Mouse (Mus musculus) gastrocnemius, postnatal 4 days (tissue): Measurements from ENCODE around the gene Ctnnbip1. TPM values are rescaled to one million over a fixed set of nuclear protein-coding genes. Genes with fewer than 3 reads are reported as not detected.

ENCODE experiments used
- DNase-seq, 2 experiments: peaks; one replicate each; pipeline ENCODE4 v3.0.0; 2021 to 2022; ENCODE audit warnings: low spot score in 2 of 2, mixed read lengths in 2 of 2
- total RNA-seq, 2 experiments: library from RNA; stranded (reverse); gene quantifications; 2 replicates each; pipeline ENCODE4 v1.2.3; 2021

The Ctnnbip1 gene
- total RNA-seq, 2 experiments from 2014 or later = 93.5 to 100 TPM

DNA sequence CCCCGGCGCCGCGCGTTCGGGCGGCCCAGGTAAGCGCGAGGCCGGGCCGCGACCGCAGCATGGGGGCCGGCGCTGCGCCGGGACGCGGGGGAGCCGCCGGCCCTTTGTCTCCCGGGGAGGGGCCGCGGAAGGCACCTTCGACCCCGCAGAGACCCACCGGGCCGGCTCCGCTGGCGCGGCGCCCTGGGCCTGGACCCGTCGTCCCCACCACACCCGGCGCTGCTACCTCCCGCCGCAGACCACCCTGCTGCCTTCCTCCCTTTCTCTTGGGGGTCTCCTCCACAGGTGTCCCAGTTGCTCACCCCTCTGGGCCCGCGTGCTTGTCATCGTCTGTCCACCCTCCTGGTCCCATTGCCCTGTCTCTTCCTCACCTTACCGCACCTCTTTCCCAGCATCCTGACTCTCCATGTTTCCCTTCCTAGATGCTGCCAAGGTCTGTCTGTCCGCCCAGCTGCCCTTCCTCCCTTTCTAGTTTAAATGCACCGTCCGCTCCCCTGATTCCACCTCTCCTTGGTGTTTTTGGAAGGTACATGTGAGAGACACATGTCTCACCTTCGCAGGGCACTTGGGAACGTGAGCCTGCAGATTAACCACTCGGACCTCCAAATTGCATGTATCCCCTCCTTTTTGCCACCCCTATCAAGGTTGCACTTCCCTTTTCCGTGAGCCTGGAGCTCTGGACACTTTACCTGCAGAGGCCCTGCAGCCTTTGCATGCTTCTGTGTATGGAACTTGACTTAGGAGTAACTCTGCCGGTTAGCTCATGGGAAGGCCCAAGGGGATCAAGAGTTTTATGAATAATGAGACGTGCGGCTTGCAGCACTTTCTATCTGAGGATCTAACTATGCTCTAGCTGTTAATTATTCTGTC, 550 bp downstream of the Ctnnbip1 start:
- peak in 1 of 2 experiments; percentile 19 for DNase-seq

DNA sequence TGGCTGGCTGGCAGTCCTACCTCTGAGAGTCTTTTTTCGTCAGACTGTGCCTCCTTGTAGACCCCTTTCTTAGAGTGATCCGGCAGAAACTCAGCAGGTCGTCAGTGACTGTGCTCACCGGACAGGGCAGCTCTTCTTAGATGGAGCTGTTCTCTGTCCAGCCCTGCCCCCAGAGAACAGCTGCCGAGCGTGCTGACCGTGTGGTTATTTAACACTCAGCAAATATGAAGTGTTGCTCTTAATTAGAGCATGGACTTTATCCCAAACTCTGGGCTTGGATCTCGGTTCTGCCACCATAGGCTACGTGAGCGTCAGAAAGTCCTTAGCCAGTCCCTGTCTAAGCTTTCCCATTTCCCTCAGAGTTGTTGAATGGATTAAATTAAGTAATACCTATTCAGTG, 3.2 kb downstream of the Ctnnbip1 start:
- DNase-seq = no peak

DNA sequence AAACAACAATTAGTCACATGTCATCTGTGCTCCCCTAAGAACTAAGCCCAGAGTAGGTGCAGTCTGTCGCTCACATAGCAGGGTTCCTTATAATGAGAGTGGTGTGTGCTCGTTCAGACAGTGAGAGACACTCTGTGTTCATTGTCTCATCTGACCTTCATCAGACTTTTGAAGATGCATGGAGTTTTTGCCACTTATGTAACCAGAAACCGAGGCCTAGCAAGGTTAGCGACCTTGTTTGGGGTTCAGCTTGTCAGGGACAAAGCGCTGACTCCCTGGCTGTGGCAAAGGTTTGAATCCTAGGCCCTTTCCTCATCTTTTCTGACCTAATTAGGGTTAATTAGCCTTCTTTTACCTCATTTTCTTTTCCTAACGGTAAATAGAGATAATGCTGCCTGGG, 5.9 kb downstream of the Ctnnbip1 start:
- DNase-seq = no peak

DNA sequence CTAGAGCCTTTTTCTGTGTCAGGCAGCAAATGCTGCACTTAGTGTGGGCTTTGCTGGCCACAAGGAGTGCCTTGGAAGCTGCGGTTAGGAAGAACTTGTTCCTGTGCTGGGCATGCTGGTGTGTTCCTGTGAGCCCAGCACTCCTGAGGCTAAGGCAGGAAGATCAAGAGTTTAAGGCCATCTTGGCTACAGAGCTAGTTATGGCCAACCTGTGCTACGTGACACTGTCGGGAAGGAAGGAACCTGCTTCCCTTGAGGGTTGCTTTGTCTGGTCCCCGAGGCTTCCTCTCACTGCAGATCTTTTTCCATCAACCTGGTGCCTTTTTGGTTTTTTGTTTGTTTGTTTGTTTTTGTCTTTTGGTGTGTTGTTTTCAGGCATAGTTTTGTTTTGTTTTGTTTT, 7.1 kb downstream of the Ctnnbip1 start:
- DNase-seq = no peak

DNA sequence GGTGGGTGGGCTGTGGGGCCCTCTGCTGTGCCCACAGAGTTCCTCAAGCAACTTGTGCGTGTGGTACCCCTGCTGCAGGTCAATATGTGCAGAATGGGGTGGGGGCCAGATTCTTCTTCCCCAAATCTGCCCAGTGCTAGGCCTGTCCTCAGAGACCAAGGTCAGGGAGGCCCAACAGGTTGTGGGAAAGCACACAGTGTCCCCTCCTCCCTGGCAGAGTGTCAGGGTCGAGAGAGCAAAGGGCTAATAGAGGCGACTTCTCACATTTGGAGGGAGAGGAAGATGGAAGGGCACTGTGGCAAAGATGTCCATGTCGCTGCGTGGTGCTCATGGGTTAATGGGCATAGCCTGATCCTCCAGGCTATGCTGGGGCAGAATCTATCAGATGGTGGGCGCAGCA, 7.8 kb downstream of the Ctnnbip1 start:
- DNase-seq = no peak

DNA sequence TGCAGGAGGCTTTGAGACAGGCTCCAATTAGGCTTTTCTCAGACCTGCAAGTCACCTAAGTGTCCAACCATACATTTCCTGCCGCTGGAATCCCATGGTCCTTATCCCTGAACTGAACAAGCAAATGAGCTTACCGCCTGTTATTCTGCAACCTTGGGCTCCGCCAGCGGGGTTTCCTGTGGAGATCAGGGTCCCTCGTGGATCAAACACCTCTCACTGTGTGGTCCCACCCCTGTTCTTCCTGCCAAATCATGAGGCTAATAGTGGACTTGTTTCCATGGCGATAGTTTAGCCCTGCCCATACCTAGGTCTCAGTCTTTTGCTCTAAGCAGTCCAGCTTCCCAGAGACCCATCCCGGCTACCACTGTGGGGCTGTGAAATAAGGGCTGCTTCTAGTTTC, 8.3 kb downstream of the Ctnnbip1 start:
- no peak for DNase-seq

DNA sequence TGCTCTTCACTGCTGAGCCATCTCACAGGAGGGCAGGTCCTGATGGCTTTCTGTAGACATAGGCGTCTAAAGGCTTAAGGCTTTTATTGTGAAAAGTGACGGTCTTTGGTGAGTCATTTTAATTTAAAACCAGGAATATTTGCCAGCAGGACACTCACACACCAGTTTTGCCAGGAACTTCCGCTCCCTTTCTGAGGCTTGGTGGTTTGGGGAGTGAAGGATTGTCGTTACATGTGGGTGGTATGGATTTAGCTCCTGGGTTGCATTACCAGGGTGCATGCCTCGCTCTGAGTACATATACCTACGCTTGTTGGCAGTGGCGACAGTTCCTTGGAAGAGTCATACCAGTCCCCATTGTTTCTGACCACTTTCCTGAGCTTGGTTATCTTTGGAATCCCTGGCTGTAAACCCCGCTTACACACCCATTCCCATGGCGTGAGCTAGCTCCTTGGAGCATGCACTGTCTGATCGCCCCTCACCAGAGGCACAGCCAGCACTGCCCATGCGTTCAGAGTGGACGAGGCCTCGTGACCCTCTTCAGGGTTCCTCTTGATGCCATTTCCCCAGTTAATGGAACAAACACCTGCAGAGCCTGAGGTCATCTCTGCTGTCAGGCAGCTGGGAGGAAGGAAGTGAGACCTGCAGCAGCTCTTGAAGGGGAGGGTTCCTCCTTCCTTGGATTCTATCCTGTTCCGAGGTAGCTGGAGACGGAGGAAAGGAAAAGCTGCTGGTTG, 9.8 kb downstream of the Ctnnbip1 start:
- no peak for DNase-seq

DNA sequence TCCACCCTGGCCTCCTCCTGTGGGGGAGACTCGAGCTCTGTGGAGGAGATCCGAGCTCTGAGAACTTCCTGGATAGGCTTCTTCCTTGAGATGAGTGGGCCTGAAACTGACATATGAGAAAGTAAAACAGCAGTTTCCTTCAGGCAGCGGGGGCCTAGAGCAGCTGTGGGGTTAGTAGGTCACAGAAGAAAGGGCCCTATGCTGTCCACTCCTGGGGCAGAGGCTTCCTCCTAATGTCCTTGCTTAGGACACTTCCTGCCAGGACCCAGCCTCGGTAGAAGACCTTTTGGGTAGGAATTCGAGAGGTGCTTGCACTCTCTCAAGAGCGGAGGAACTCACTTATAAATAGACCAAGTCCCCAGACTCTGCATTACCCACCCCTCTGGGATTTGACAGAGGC, 11.7 kb downstream of the Ctnnbip1 start:
- DNase-seq = no peak

DNA sequence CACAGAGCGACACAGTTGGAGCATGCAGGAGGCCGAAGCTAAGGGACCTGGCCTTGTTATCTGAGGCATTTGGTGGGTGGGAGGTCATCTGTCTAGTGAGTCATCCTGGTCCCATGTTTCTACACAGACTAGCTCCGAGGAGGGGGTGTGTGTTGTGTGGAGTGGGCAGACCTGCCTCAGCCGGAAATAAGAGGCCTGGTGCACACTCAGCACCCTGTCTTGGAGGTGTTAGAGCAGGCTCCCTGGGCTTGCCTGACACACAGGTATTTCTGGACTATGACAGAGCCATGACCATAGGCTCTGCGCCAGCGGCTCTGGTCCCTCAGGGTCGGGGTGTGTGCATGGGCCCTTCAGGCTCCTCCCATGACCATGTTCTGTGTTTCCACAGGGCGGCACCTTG, 21.4 kb downstream of the Ctnnbip1 start:
- DNase-seq = no peak

DNA sequence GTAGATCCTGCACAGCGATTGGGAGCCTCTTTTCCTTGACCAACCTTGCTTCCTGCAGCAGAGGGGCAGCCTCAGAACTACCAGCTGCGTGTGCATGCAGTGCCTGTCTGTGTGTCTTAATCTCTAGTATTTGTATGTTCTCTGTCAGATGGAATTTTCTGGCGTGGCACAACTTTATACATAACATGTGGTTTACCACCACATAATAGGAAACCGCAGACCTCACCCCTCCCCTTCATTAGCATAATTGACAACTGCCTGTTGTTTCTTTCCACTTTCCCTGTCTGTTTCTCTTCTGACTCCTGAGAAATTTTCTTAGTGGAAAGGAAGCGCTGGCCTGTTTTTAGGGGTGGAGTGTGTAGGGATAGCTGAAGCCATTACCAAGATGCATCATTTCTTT, 23.9 kb downstream of the Ctnnbip1 start:
- DNase-seq = no peak

DNA sequence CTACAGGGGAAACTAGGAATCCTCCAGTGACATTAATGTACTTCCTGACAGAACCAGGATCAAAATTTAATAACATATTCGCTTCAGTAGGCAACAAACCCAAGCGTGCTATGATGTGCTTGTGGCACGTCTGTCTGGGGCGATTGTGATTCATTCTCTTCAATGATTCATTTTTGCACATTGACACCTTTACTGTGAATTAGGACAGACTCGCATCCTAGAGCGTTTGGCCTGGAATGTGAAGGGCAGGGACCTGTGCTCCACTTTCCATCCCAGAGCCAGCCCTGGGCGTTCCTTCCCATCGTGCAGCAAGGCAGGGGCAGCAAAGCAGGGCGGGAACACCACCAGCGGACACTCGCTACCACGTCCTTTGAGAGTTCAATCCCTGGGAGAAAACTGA, 24.4 kb downstream of the Ctnnbip1 start:
- DNase-seq = no peak

DNA sequence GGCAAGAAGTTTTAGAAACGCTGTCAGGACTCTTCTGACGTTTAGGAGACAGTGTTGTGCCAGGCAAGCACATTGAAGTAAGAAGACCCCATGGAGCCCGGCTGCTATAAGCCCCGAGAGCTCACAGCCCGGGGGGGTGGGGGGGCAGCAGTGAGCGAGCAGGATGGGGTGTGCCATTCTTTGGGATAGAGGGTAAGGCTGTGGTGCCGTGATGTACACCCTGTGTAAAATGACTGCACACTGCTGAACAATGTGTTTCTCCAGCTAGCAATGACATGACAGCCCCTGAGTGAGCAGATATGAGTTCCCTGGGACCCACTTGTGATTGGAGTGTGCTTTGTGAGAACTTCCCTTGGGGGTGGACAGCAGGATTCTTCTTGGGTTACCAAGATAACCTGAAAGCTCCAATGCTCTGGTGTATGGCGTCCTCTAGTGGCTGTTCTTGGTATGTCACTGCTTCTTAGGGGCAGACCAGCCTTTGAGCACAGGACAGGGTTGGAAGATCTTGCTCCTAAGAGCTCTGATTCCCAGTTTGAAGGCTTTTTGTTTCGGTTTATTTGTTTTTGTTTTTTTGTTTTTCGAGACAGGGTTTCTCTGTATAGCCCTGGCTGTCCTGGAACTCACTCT, 25.0 kb downstream of the Ctnnbip1 start:
- DNase-seq = peak; percentile 55 to 84

DNA sequence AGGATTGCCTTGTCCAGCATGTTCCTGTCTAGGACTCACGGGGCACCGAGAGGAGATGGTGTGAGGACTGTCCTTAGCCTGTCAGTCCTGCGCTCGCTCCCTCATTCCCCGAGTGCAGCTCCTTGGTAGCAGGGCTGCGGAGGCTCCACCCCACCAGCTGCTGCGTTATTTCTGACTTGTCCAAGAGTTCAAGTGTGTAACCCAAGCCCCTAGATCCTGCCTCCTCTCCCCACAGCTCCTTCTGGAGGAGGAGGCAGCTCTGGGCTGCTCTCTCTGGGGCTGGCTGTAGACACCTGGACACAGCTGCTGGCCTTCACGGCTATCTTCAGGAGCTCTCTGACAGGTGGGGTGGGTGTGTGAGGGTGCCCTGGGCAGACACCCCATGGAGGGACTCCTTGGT, 26.9 kb downstream of the Ctnnbip1 start:
- DNase-seq = no peak

DNA sequence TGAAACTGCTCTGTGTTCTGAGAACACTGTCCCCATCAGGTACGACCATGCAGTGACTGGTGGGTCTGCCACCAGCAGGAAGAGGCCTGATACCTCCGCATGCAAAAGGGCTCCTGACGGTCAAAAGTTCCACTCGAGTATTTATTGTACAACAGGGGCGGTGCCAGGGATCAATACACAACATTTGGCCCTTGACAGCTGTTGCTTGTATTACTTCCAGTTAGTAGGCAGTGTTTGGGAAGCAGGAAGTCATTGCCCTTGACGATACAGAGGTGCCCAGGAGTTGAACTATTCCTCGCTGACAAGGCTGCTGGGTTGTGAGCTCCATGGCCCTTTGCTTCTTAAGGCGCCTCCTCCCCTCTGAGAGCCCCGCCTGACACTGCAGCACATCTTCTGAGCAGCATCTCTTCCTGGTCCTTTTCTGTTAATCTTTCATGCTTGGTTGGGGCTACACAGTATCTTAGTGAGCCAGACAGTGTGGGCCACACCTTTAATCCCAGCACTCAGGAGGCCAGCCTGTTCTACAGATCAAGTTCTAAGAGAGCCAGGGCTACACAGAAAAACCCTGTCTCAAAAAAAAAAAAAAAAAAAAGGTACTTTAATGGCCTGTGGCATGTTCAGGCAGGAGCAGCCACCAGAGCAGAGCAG, 28.9 kb downstream of the Ctnnbip1 start:
- DNase-seq = no peak

DNA sequence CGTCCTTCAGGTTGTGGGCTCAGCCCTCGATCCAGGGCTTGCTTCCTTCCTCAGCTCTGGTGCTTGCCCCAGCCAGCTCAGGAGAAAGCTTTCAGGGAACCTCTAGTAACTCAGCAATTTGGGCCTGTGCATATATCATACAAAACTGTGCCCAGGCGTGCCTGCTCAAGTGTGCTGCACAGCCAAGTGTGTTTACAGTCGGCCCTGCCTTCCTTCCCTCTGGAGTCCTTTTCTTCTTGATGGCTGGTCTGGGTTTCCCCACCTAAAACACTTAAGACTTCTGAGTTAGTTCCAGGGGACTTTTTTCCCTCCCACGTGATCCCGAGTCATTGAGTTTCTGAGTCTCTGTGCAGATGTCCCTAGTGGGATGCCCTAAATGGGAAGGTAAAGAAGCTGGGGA, 29.5 kb downstream of the Ctnnbip1 start:
- DNase-seq = no peak

DNA sequence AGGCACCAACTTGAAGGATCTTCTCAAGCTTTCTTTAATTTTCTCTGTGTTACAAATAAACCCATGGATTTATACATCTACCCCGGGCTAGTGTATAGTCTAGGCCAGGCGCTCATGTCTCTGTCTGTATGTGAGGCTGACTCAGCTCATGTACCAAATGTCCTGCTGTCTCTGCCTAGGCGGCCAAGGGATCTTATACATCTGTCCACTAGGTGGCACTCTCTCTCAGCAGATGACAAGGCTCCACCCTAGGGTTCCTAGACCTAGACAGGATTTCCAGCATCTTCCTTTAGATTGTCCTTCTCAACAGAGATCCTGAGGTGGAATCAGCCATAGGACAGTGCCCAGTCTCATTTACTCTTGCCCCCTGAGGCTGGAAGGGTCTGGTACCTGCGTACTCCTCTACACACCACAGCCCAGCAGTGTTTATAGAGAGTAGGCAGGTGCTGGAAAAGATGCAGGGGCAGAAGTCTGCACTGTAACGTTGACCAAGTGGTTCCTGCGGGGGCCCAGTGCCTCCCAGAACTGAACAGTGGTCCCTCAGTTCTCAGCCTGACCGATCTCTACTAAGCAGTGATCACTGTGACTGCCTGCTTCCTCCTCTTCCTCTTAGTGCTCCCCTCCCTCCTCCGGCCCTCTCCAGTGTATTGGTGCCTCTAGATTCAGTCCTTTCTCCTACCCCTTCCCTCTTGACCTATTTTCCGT, 31.3 kb downstream of the Ctnnbip1 start:
- DNase-seq = peak; percentile 45 to 71

DNA sequence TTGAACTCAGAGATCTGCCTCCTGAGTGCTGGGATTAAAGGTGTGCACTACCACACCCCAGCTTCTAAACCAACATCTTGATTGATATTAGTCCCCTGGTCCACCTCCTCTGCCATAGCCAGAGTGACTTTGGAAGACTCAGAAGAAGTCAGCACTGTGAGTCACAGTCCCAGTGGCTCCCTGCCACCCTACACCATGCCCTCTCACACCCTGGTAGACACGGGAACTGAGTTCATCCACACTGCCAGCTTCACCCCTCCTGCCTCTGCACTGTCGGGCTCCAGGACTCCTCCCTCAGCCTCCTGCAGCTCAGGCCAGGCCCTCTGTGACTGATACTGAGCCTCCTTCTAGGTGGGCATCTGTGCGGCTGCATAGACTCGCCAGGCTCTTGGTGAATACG, 32.8 kb downstream of the Ctnnbip1 start:
- DNase-seq = no peak

DNA sequence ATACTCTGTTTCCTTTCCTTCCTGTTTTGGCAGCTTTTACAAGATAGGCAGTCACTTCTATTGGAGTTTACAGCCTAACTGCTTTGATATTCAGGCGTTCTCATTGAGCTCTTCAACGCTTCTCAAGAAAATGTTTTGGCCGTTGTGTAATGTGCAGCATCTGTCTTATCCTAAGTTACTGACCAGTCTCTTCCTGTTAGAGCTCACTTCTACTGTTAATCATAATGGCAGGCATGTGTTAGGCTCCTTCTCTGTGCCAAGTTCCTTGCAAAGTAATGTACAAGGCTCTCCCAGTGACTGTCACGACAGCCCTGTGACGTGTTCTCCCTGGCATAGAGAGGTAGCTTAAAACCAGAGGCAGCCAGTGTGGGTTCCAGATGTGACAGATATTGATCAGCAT, 33.7 kb downstream of the Ctnnbip1 start:
- no peak for DNase-seq

DNA sequence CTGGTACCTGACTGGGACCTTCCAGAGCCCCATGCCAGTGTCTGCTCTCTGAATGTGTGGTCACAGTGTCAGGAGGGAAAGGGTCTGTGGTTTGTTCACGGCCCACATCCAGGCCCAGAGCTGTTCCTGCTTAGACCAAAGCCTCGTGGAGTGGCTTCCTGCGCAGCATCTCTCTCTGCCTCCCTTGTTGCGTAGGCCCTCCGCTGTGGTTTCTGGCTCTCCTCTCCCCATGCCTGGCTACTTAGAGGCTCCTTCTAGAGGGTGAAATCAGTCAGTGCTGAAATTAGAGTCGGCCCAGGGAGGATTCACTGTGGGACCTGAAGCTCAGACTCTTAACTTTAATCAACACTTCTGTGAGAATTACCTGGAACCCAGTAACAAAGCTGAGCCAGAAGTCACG, 35.8 kb downstream of the Ctnnbip1 start:
- DNase-seq = no peak

DNA sequence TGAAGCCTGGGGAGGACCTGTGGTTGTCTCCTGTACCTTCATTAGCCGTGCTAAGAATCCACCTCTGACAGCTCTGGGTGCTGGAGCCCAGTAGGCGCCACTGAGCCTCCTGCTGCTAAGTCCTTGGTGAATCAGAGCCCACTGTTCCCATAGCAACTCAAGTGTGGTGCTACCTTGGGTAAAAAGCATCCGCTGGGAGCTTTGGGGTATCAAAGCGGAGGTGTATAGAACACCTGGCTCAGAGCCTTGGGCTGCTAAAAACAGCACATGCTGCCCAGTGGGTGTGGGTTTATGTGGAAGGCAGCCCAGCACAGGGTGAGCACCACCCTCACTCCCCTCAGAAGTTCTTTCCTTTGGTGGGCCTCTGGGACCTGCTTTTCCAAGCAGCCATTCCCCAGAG, 38.1 kb downstream of the Ctnnbip1 start:
- DNase-seq = no peak

DNA sequence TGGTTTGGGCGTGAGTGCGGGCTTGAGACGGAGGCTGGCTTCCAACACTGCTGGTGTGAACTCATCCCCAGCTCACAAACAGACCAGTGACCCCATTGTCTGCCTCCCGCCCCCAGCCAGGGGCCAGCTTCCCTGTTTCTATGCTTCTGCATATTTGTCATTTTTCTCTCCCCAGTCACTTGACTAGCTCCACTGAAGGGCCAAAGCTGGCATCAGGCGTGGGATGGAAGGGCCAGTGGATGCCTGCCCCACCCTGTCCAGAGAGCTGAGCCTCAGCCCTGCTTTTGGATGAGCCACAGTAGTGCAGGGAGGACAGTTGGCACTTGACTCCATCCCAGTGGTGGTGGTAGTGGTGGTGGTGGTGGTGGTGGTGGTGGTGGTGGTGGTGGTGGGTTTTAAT, 39.9 kb downstream of the Ctnnbip1 start:
- DNase-seq = no peak
